Mouse (Mus musculus) bone marrow macrophage, adult 2 months (primary cell): ENCODE data around the gene Hacl1.

Experiments used
- CTCF ChIP-seq: IDR thresholded peaks from 2 replicates; pipeline ENCODE4 v1.5.1; 2012; ENCODE audit warnings: low read depth, mild to moderate bottlenecking, low read length, moderate library complexity
- POLR2A ChIP-seq: IDR thresholded peaks from 2 replicates; pipeline ENCODE4 v1.6.1; 2012; ENCODE audit warnings: mild to moderate bottlenecking, low read depth, low read length, borderline replicate concordance

- TF ChIP-seq CTCF, result no peak
- no peak for TF ChIP-seq POLR2A
Measured at GRCm38 (mm10) chr14:31555021-31555420, 86.1 kb downstream of the Hacl1 start.
